Mouse (Mus musculus) testis, adult 2 months (tissue): ENCODE measurements around the gene Kctd14.

Experiments used
- CTCF ChIP-seq: fragments of 200-500 bp; IDR thresholded peaks from 2 replicates; pipeline ENCODE4 v1.5.1; 2012; ENCODE audit warnings: low read depth, mild to moderate bottlenecking, inconsistent platforms, low read length, moderate library complexity; ENCODE audit not compliant: control insufficient read depth, insufficient read depth, insufficient replicate concordance
- POLR2A ChIP-seq: fragments of 200-500 bp; IDR thresholded peaks from 2 replicates; pipeline ENCODE4 v1.6.1; 2012; ENCODE audit warnings: low read depth, mild to moderate bottlenecking, inconsistent platforms, low read length, moderate library complexity; ENCODE audit not compliant: control insufficient read depth

GRCm38 (mm10) chr7:97427296-97427695, 23.8 kb upstream of the Kctd14 start:
- TF ChIP-seq CTCF (no peak), POLR2A (no peak)
